Mouse (Mus musculus) MEL (cell line): ENCODE results near the gene Zfp296.

Experiments
- CTCF ChIP-seq, 3 experiments: IDR thresholded peaks in 2 of 3; conservative IDR thresholded peaks in 1 of 3; 2 replicates each; pipeline ENCODE4 v1.5.1; 2011 to 2012; ENCODE audit warnings: low read length in 3 of 3, low read depth in 2 of 3, mild to moderate bottlenecking in 2 of 3, improper control_type of control experiment in 1 of 3, inconsistent platforms in 1 of 3, mixed read lengths in 1 of 3, moderate library complexity in 1 of 3; ENCODE audit not compliant: control insufficient read depth in 1 of 3, insufficient read depth in 1 of 3, poor library complexity in 1 of 3, severe bottlenecking in 1 of 3
- ELF1 ChIP-seq: IDR thresholded peaks from 2 replicates; pipeline ENCODE4 v1.6.1; 2014; ENCODE audit warnings: low read depth, mild to moderate bottlenecking, inconsistent platforms, low read length, improper control_type of control experiment, moderate library complexity
- EP300 ChIP-seq, 2 experiments: IDR thresholded peaks; 2 replicates each; pipeline ENCODE4 v1.6.1; 2011; ENCODE audit warnings: improper control_type of control experiment in 2 of 2, low read length in 2 of 2, low read depth in 1 of 2, mild to moderate bottlenecking in 1 of 2
- GABPA ChIP-seq: IDR thresholded peaks from 2 replicates; pipeline ENCODE4 v1.6.1; 2012; ENCODE audit warnings: low read depth, mild to moderate bottlenecking, inconsistent platforms, low read length, improper control_type of control experiment, moderate library complexity
- POLR2AphosphoS5 ChIP-seq: IDR thresholded peaks from 2 replicates; pipeline ENCODE4 v1.6.1; 2012; ENCODE audit warnings: low read depth, borderline replicate concordance, mild to moderate bottlenecking, inconsistent platforms, low read length, moderate library complexity, mixed read lengths
- TCF12 ChIP-seq: IDR thresholded peaks from 2 replicates; pipeline ENCODE4 v1.6.1; 2014; ENCODE audit warnings: low read depth, mild to moderate bottlenecking, inconsistent platforms, low read length, improper control_type of control experiment, moderate library complexity
- USF1 ChIP-seq: IDR thresholded peaks from 2 replicates; pipeline ENCODE4 v1.6.1; 2014; ENCODE audit warnings: low read depth, mild to moderate bottlenecking, inconsistent platforms, low read length, improper control_type of control experiment, moderate library complexity

DNA sequence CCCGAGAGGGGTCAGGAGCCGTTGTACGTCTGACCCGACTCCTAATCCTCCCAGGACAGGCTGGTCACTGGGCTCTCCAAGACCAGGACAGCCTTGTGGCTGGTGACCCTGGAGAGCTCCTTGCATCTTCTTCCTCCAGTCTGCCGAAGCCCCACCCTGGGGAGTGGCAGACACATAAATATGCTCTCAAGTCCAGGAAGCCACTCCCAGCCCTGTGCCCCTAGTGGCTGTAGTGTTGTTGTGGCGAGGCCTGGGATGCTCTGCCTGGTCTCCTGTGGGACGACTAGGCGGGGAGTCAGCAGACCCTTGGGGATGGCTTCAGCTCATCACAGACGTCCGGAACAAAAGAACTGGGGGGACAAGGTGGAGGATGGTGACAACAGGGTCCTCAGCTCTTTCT lies 46.0 kb upstream of the Zfp296 start:
- TF ChIP-seq ELF1 (no peak), POLR2AphosphoS5 (no peak), EP300 (IDR thresholded peaks at IDR 0.05; ENCODE audit: low read depth in 1 of 2, low read length in 2 of 2) (no peak), TCF12 (no peak), GABPA (no peak), USF1 (no peak), CTCF (IDR thresholded peaks at IDR 0.05 in 2 of 3, conservative IDR thresholded peaks at IDR 0.05 in 1 of 3; ENCODE audit: control insufficient read depth in 1 of 3, insufficient read depth in 1 of 3, low read depth in 2 of 3, low read length in 3 of 3, poor library complexity in 1 of 3, severe bottlenecking in 1 of 3) (peak in 1 of 3 experiments; percentile 18; a peak in 1 of 6 replicates)
